Mouse (Mus musculus) ovary, adult 10 weeks (tissue): ENCODE data around the gene Chmp2b. TPM values are rescaled to one million over a fixed set of nuclear protein-coding genes. Genes with fewer than 3 reads are reported as not detected.

Experiments used
- polyA plus RNA-seq: library from polyadenylated mRNA; stranded (reverse); fragments of 350-450 nt; fragmentation: Illumina TruSeq; extraction: RNeasy Lipid Tissue Mini Kit (QIAGEN cat#74804); gene quantifications from one replicate; pipeline ENCODE4 v1.2.3, GENCODE M21; 2014

Chmp2b gene
- 270 TPM for polyA plus RNA-seq

GRCm38 (mm10) chr16:65561963-65562863 is at the start of gene Chmp2b:
Gene Chmp2b (minus strand): TSS chr16:65562726.

GRCm38 (mm10) chr16:65520211-65520610 is 42.3 kb downstream of the Chmp2b start, which contains the start of gene Pou1f1:
Gene Pou1f1 (plus strand): TSS chr16:65520511.

Other genes with a start within 250 kb of the Chmp2b start
- not detected for gene Pou1f1, start 42.2 kb downstream of the Chmp2b start, polyA plus RNA-seq